Mouse (Mus musculus) cerebellum, postnatal 14 days (tissue): ENCODE results near the gene Zfp180.
"Not testable (repeated sequence)": the region's sequence is repeated elsewhere in the genome, so short reads cannot be mapped to it uniquely, and the experiment has no call there.

Experiments used
- DNase-seq, 2 experiments: peaks; one replicate each; pipeline ENCODE4 v3.0.0; 2021; ENCODE audit warnings: mixed read lengths in 2 of 2

Gene Zfp180

DNA sequence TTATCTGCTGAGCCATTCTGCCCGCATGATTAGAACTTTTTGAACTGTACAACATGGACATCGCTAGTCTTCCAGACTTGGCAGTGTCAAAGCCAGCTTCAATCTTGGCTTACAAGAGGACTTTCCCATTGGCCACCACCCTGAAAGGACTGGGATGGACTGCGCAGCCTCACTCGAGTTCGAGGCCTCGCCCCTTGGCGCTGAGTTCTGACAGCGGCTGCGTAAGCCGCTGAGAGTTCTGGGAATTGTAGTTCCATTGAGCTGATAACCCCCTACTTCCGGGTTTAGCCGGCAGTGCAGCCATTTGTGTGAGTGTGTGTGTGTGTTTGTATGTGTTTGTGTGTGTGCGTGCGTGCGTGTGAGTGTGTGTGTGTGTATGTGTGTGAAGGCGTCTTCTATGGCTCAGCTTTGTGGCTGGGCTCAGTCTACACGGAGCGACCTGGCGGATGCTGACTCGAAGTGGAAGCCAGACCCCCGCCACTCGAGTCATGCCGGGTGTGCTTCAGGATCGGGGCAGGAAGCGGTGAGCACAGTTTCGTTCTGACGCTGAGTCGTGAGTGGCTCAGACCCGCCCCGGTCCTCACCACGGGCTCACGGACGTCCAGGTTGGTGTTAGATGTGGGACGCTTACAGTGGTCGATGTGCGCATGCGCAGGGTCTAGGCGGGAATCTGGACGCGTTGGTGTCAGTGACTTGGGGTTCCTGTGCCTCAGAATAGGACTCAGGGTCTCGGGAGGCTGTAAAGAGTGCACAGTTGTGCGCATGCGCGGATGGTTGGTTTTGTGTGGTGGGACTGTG, at the start of gene Zfp180:
Zfp180 (plus strand) TSS at position 291 of the 798 bp plus-strand sequence.
- DNase-seq = peak; percentile 95 to 97

DNA sequence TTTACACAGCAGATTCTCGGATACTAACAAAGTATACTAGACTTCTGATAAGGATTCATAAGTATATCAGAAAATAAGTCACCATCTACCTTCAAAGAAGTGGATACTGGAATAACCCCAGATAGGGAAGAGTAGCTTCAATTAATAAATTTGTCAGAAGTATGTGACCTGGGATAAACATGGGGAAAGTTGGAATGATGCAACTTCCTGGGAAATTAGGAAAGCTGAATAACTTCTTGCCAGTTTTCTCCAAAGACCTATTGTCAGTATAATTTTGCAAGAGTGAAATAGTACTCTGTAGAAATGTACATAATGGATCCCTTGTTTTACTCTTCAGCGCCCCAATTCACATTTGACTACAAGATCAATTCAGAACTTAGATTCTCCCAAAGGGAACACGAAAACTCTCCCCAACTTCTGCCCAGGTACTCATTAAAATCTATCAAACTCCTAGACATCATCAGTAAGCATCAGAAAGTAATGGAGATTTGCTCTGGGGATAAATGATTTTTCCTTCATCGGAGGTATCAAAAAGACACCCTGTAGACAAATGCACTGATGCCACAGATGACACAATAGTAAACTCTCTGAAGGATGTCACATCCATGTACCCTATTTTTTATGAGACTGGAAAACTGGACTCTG, 28.9 kb upstream of the Zfp180 start, which contains the start of gene Vmn1r183:
Vmn1r183 (plus strand) TSS at position 595 of the 645 bp plus-strand sequence.
- no peak for DNase-seq

DNA sequence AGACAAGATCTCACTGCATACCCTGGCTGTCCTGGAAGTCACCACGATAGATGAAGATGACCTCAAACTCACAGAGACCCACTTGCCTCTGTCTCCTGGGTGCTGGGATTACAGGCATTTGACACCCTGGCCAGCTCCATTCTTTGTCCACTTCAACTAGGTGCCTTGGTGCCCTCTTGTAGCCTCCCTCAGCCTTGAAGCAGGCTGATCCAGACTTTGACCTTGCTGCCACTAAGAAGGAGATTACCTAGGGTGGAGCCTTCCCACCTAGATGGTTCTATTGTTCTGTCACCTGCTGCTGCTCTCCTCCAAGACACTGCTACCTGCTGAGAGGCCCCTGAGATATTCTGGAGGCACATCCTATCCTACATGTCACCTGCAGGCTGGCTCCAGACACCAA, 7.3 kb upstream of the Zfp180 start:
- not testable (repeated sequence) for DNase-seq

DNA sequence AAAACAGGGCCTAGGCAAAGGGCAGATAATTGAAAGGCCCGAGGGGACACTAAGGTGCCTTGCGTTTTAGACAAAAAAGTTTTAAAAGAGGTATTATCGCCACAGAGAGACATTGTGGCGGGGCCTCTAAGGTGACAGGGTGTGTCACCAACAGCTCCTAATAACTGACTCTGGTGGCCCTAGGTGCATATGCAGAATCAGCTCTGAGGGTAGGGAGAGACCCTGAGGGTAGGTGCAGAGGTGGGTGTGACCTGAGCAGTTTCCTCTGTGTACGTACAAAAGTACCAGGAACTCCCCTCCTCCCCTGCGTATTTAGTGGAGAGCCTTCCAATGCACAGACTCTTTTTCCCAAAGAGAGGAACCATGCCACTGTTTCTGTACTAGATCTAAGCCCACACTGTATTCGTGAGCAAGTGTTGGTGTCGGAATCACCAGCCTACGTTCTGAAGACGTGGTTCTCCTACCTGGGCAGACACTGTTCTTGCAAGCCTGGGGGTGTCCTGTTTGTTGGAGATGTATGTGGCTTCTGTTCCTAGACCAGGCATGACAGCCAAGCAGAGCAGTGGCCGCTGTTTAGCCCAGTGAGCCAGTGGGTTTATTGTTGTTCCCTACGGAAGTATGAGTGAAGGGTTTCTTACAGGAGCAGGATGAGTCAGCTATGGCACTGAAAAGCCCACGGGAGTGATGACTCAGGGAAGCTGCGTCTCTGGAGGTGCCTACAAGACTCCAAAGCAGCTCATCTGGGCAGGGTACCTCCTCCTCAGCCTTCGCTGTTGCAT, 922 bp downstream of the Zfp180 start:
- no peak for DNase-seq

DNA sequence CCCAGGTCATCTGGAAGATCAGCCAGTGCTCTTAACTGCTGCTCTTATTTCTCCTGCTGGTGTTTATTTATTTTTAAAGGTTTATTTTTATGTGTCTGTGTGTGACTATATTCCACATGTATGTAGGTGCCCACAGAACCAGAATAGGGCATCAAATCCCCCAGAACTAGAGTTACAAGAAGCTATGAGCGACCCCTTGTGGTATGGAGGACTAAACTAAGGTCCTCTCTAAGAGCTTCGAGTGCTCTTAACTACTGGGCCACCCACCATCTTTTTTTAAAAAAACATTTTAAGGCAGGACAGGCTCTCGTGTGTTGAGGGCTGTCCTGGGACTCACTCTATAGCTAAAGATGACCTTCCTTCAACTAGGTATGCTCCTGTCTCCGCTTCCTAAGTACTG, 5.1 kb downstream of the Zfp180 start:
- DNase-seq = no peak

DNA sequence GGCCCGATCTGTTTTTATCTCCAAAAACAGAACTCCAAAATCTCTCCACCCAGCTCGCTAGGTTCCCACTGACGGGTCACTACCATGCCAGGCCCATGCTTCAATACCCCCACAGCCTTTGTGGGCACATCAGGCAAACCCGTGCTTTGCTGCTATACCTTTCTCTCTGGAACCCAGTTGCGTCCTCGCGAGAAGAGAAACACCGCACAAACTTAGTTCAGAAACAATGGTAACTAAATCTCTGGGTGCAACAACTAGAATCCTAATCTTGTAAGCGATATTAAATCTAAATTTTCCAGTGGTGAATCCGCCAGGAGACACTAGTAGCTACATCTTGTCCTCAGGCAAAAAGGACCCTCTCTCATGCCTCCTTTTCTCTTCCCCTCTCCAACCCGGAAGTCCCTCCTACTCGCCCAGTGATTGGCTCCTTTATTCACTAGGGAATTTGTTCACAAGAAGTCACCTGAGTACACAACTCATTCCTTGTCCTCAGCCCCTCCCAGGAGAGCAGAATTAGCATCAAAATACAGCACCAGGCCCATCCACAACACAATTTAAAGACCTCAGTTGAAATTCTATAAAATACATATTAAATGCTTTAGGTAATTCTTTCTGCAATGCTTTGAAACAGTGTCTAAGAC, 5.9 kb downstream of the Zfp180 start:
- DNase-seq = no peak

DNA sequence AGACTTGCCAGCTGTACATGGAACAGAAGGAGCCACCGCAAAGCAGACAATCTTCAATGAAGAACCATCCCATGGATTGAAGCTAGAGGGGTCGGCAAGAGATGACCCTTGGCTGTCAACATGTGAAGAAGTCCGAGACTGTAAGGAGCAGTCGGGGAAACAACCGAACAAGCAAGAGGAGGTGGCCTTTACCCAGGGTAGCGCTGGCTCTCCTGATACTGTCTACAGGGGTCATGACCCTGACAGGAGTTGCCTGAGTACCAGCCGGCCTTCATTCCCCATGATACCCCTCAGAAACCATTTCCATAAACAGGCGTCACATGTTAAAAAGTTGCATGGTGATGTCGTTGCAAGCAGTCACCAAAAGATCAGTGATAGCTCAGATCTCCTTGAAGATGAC, 22.7 kb downstream of the Zfp180 start:
- DNase-seq = no peak

DNA sequence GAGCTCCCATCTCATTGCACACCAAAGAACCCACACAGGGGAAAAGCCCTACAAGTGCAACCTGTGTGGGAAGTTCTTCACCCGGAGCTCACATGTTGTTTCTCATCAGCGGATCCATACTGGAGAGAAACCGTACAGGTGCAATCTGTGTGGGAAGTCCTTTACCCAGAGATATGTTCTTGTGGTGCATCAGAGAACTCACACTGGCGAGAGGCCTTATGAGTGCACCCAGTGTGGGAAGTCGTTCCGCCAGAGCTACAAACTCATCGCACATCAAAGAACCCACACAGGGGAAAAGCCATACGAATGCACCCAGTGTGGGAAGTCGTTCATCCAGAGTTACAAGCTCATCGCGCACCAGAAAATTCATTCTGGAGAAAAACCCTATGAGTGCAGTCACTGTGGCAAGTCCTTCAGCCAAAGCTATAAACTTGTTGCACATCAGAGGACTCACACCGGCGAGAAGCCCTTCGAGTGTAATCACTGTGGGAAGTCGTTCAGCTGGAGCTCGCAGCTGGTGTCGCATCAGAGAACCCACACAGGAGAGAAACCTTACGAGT, 23.5 kb downstream of the Zfp180 start:
- DNase-seq = no peak

DNA sequence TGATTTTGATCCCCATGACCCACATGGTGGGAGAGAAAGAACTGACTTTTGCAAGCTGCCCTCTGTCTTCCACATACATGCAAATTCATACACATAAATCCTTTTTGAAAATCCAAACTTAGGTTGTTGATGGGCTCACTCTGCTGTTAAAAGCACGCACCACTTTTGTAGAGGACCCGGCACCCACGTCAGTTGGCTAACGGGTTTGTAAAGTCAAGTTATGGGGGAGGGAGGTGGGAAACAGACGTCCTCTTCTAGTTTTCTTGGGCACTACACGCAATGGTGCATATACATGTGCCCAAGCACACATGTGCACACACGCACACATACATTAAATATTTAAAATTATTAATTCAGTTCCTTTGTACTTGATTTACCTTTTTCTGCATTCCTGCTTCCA, 29.1 kb downstream of the Zfp180 start:
- no peak for DNase-seq

DNA sequence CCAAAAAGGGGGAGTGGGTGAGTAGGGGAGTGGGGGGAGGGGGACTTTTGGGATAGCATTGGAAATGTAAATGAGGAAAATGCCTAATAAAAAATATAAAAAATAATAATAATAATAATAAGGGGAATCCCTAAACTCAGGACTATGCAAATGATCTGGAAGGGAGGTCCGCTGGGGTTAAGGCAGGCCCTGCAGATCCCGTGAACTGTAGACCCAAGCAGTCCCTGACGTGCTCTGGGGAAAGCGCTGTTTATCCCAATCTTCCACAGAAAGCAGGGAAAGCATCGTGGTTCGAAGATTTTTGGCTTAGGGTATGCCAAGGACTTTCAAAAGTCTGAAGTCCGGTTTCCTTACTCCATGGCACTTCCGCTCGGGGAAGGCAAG, 30.0 kb downstream of the Zfp180 start:
- DNase-seq = no peak

DNA sequence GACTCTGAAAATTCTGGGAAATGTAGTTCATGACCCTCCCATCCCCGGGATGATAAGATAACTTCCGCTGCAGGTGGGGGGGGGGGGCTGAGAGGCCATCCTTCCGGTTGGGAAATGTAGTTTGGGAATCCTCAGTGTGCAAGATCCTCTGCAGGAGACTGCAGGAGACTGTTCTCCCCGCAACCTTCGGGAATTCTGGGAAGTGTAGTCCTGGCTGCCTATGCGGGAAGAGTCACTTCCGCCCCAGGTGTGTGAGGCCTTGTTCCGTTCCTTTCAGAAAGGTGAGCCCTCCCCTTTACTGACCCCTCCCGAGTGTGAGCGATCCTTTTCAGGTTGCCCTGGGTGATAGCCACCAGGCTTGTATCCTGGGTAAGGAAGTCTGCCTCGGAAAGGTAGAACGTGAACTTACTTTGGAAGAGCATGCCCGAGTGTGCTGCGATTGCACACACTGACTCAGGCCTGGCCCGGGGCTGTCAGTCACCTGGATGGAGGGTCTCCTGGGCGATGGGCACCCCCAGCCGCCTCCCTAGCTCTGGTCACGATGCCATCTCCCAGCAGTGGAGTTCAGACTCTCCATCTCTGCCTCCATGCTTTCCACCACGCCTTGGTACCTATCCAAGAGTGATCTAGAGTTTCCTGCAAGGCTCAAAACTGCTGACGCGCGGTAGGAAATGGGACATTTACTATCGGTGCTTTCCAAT, 30.6 kb downstream of the Zfp180 start, which contains the start of gene Zfp112:
Zfp112 (plus strand) TSS at position 159 of the 701 bp plus-strand sequence.
- peak; percentile 84 to 89 for DNase-seq

DNA sequence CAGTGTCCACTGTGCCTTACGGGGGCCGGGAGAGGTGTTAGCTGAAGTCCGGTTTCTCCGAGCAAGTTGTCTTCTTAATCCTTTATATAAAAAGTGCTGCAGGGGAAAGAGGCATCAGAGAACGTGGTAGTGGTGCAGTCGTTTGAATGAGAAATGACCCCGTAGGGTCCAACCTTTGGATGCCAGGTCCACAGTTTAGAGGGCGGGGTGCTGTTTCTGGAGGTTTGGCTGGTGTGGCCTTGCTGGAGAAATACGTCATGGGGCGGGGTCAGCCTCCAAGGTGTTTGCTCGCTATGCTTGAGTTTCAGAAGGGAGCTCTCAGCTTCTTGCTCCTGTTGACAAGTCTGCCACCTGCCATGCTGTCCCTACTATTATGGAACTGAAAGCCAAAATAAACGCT, 31.3 kb downstream of the Zfp180 start:
- DNase-seq = peak; percentile 69 to 73

DNA sequence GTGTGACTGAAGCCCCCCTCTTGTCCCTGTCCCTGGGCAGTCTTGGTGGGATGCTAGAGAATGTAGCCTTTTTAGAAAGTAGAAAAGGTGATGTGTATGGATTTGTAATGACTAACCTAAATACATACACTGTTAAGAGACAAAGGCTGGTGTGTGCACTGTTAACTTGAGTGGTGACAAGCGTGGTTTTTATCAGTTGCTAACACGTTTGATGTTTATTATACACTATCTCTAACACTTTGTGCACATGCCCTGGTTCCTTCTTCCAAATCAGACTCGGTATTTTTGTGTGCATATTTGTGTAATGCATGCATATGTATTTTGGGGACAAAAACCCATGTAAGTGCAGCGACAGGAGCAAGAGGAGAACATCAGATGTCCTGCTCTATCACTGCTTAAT, 34.9 kb downstream of the Zfp180 start:
- DNase-seq = no peak

DNA sequence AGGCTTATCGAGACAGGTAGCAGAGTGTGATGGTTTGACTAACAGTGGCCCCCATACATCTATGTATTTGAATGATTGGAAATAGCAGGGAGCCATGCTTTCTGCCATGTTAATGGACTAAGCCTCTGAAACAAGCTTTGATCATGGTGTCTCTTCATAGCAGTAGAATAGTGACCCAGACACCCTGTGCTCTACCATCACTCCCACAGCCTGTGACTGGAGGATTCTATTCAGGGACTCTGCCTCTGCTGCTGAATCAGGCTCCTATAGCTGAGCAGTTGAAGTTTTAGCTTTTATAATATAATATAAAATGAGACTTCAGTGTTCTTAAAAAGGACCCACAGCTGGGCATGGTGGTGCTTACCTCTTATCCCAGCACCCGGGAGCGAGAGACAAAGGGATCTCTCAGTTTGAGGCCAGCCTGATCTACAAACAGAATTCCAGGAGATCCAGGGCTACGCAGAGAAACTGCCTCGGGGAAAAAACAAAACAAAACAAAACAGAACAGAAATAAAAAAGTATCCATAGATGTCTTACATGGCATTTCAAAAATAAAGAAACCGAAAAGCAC, 51.8 kb downstream of the Zfp180 start:
- DNase-seq = no peak

DNA sequence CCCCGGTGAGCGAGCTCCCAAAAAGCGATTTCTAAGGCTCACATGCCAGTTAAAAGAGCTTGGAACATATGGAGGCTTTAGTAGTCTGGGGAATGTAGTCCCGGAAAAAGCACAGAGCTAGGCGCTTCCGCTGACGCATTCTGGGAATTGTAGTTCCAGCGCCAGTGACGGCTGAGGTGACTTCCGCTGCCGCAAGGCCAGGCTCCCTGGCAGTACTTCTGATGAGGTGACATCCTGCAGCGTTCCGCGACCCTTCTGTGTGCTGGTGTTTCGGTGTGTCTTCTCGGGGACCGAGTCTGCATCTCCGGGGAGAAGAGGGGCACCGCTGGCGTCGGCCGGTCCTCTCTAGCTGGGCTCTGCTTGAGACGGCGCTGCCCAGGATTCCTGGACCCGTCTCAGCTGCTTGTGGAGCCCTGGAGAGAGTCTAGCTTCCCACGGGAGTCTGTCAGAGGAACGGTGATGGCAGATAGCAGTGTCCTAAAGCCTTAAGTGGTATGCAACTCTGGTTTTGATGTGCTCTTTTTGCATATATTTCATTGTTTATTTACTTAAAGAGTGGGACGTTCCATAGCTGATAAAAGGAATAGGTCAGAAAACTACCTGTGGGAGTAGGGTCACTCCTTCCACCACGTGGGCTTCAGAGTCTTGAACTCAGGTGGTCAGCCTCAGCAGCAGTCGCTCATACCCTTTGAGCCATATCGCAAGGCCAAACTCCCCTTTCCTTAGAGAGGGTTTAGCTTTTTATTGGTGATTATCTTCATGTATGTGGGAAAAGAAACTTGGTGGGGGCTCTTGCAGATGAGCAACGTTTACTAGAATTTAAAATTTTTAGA, 52.5 kb downstream of the Zfp180 start, which contains the start of gene Zfp235:
Zfp235 (plus strand) TSS at position 174 of the 833 bp plus-strand sequence.
- DNase-seq = peak; percentile 86 to 91

DNA sequence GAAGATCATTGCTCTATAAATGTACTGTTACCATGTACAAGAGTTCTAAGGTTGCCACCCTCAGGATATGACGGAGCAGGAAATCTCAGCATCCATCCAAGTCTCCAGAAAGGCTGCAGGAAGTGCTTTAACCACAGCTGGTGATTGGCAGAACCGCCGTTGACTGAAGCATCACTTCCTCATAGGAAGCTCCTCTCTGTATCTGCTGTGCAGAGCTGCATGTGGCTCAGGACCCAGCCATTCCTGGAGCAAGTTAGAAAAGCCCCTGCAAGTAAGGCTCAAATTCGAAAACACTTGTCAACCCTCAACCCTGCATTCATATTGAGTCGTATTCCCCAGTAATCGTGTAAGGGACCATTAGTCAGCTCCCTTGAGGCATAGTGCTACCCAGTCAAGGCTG, 60.8 kb downstream of the Zfp180 start:
- DNase-seq = no peak

DNA sequence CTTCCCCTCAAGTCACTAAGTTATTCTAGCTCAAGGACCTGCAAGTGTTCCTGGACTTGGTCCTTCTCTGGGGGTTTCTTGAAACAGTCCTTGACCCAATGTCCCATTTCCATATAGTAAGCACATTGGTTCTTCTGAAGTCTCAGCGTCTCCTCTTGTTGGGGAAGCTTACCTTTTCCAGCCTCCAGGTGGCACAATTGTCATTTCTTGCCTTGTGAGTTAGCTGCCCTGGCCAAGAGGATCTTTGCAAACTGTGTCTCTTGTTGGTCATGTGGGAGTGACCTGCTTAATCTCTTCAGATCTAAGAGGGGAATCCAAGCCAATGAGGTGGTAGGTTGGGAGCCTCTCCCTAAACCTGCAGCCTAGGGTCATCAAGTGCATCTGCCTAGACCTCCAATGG, 71.5 kb downstream of the Zfp180 start:
- DNase-seq = peak in 1 of 2 experiments; percentile 43
